Mouse (Mus musculus): ENCODE measurements around the gene Sdk2.
A peak's percentile ranks its signal among the peaks of the same experiment; 100 is the strongest.

The Sdk2 gene

DNA sequence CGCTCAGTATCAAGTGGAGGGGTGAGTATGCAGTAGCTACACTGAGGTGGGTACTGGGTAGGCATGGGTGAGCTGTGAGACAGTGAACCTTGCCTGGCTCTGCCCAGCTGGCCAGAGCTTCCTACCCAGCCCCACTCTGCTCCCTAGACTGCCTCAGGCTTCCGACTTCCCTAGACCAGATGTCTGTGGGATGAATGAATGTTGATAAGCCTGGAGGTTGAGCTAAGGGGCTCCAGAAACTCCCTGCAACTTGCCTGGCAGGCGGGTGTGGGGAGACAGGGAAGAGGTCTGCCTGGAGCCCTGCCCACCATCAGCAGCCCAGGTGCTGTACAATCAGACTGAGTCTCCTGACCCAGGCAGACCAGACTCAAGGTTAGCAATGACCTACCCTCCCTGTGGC lies 139.0 kb downstream of the Sdk2 start:
- no peak for DNase-seq

GRCm38 (mm10) chr11:113927231-113927630 lies 139.6 kb downstream of the Sdk2 start:
- DNase-seq: no peak

DNA sequence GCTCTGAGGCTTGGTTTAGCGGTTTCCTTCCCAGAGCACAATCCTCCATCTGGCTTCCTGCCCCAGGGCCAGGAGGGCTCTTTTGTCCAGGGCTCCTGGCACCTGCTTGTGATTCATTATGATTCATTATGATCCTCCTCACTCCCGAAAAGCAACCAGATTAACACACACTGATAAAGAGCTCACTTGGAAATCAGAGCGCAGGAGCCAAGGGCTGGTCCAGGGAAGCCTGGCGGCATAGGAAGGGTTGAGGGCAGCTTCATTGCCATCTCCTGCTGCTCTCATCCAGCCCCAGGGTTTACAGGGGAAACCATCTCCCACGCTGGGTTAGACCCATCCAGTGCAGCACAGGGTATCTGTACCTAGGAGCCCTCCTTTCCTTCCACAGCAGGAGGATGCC lies 143.7 kb downstream of the Sdk2 start:
- no peak for DNase-seq

- DNase-seq: no peak
Observed at GRCm38 (mm10) chr11:113903131-113903860, 163.6 kb downstream of the Sdk2 start.

DNA sequence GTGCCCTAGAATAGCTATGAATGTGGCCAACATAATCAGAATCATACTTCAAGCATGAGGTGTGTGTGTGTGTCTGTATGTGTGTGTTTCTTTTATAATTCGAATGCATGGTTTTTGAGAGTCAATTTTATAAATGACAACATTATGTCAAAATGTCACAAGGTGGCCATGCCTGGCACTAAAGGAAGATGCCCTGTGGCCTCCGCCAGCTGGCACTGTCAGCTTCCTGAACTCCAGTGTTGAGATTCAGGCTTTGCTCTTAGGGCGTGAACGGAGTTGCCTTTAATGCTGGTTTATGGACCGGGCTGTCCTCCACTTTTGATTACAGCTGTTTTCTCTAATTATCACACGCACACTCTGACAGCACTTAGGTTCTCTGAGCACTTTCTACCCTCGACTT lies 164.9 kb downstream of the Sdk2 start:
- no peak for DNase-seq

GRCm38 (mm10) chr11:113898671-113899070 lies 168.2 kb downstream of the Sdk2 start:
- no peak for DNase-seq

GRCm38 (mm10) chr11:113896006-113896405 lies 170.8 kb downstream of the Sdk2 start:
- DNase-seq: no peak

DNA sequence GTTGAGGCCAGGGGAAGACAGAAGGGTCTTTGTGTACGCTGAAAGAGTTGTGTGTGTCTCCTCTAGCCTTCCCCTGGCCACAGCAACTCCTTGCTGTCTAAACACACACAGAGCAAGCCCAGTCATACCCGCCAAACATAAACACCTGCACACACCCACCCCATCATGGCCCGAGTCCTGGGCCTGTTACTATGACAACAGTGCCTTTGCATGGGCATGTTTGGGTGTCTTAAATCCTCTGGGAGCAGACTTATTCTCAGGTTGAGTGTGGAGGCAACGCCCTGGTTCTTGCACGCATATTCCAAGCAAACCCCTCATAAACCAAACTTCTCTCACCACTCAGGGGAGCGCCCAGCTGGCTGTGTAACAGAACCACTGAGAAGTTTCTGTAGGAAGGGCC lies 173.9 kb downstream of the Sdk2 start:
- DNase-seq: no peak

GRCm38 (mm10) chr11:113892067-113892466 lies 174.8 kb downstream of the Sdk2 start:
- DNase-seq: no peak

DNA sequence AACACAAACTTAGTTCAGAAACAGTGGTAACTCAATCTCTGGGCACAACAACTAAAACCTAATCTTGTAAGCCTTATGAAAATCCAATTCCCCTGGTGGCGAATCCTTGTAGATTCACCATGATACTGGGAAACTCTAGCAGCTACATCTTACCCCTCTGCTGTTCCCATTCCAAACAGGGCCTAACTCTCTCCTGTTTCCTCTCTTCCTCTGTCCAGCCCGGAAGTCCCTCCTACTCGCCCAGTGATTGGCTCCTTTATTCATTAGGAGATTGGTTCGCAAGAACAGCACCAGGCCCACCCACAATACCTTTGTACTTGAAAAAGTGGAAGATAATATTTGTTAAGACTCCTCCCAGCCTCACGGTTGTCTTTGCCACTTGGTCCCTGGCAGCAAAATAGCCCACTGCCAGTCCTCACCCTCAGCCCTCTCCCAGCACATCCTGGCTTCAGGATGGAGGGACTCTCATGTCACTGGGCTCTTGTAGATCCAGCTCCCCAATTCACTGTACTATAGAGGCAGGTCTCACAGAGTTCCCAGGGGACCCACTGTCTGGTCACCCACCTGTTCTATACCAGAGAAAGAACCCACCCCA lies 178.6 kb downstream of the Sdk2 start:
- DNase-seq: no peak

DNA sequence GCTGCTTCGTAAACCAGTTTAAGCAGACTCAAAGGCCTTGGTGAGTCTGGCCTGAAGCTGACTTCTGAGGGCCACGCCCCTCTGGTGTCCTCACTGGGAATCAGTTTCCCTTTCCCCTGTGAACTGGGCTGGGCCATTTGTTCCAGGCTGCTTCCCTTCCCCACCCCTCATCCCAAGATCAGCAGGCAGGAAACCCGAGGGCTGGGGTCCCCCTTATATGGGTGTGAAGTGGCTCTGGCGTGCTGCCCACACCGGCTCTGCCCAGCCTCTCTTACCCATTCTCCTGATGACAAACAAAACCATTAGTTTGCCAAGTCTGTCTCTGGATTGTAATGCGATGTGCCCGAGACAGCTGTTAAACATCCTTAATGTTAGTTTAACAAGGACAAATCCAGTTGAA lies 180.5 kb downstream of the Sdk2 start:
- no peak for DNase-seq

DNA sequence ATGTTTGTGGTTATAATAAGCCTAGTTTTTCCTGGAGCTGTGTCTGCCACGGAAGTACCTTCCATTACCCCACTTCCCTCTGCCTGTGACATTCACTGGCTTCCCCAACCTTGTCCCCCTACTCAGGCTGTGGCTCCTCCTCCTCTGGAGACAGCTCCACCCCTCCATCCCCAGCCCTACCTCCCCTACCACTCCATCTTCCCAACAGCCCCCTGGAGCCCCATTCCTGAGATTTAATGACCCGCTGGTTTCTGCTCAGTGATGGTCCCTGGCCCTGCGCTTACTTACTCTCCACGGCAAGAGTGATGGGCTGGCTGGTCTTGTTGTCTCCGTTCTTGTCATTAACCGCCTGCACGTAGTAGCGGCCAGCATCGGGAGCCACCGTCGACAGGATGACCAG lies 181.9 kb downstream of the Sdk2 start:
- no peak for DNase-seq

DNA sequence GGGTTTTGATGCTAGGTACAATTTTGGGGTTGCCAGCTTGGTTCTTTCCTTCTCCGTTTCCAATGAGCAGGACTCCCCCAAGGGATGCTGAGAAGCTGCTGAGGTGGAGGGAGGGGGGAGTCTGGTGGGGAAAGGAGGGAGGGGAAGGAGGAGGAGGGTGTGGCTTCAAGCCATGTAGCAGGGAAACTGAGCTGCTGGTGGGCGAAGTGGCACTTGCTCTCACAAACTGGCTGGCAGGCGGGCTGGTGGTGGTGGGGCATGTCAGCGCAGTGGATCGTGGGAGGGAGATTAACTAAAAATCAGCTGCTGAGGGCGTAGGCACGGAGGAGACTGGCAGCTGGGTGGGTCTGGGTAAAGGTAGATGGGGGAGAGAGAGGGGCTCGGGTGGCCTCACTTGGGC lies 183.8 kb downstream of the Sdk2 start:
- no peak for DNase-seq

GRCm38 (mm10) chr11:113881864-113882263 lies 185.0 kb downstream of the Sdk2 start:
- DNase-seq: no peak

DNA sequence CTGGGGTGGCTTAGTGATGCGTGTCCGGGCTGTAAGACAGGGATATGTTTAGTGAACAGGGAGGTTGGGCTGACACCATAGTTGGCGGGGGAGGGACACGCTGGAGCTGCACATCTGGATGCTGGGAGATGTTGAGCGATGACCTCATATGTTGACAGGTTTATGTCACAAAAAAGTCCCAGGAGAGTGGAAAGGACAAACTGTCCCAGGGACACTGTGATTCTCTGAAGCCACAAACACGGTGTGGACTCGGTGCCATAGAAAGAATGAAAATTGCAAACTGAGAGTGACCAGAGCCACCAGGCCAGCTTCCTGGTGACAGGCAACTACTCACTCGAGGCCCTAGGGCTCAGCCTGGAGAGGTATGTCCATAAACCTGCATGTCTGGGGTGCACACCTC lies 199.8 kb downstream of the Sdk2 start:
- DNase-seq: no peak

DNA sequence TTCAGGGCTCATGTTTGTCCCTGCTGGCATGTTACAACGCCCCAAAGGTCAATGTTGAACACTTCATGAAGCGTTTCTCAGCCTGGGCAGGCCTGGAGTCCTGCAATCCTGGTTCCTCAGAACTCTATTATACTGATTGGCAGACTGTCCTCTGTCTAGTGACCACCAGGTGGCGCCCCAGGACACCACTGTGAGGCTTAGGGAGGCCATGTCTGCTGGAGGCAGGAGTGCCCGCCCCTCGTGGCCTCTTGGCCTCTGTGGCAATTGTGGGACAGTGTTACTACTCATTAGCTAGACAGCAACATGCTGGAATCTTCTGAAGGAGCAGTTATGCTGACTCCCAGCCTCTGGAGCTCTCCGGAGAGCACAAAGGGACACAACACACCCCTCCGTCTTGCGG lies 201.2 kb downstream of the Sdk2 start:
- peak; percentile 83 to 94 for DNase-seq

DNA sequence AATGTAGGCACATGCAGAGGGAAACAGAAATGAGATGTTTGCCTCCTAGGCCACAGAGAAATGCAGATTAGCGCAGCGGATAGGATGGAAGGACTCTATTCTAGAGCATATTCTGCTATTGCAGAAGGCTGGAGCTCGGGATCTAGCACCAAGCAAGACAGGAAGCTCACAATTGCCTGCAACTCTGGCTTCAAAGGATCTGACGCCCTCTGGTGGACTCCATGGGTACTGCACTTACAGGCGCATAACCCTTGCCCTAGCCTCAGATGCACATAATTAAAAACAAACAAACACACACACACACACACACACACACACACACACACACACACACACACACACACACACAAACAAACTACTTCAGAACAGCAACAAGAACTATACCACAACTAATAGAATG lies 203.4 kb downstream of the Sdk2 start:
- DNase-seq: peak in 1 of 2 experiments; percentile 39

GRCm38 (mm10) chr11:113855661-113856060 lies 211.2 kb downstream of the Sdk2 start:
- no peak for DNase-seq

- no peak for DNase-seq
Observed at GRCm38 (mm10) chr11:113851750-113852149, 215.1 kb downstream of the Sdk2 start.

GRCm38 (mm10) chr11:113849322-113849721 lies 217.5 kb downstream of the Sdk2 start:
- no peak for DNase-seq

GRCm38 (mm10) chr11:113843920-113844319 lies 222.9 kb downstream of the Sdk2 start:
- DNase-seq: no peak

DNA sequence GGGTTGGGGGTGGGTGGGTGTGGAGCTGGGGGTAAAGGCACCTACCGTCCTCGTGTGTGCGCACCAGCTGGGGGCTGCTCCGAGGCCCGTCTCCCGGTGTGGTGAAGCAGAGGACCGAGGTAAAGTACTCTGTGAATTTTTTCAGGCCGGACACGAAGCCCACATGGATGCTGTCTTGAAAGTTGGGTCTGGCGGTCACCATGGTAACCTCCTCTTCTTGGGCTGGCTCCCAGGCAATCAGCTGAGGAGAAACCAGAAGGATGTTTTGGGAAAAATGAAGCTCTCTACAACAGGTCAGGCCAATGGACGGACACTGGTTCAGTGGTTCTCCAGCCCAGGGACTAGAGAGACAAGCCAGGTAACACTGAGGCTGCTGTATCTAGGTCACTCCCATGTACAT lies 224.0 kb downstream of the Sdk2 start:
- no peak for DNase-seq

DNA sequence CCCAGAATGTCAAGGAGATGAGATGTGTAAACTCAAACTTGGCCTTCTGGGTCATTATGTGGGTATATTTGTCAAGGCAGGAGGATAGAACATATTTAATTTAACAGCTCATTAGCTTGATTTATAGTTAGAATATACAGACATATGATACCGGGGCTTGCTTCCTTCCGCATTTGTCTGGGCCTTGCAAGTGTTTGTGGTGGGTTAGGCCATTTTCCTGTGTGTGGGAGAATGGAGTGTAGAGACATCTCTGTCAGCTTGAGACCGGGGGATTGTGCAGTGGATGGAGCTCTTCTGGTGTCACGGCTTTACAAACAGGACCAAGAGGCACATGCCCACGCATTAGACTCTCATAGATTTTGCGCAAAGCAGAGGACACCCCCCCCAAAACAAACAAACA lies 235.2 kb downstream of the Sdk2 start:
- DNase-seq: no peak

DNA sequence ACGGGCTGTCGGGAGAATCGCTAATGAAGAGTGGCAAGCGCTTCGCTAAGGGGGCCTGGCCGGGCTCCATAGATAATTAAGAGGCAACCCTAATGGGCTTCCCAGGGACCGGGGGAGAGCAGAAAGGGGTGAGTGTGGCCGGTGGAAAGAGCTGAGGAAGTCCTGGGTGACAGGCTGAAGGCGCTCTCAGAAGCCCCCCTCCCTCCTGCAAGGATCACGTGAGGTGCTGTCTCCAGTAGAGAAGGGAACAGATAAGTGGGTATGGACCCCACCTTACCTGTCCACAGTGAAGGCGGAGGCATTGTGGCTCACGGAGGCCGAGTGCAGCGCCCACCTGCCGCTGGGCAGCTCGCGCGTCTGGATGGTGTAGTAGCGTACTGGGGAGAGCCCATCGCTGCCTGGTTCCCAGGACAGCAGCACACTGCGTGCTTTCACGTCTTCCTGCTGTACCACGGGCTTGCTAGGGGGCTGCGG lies 238.7 kb downstream of the Sdk2 start:
- no peak for DNase-seq

GRCm38 (mm10) chr11:113820005-113820404 lies 246.8 kb downstream of the Sdk2 start:
- DNase-seq: no peak

All from kidney, postnatal 36 days (tissue).